Mouse (Mus musculus): ENCODE measurements around the gene Gm20517.
"Not testable (repeated sequence)": the region's sequence is repeated elsewhere in the genome, so short reads cannot be mapped to it uniquely, and the experiment has no call there.

Gene Gm20517

GRCm38 (mm10) chr17:47625088-47625487 lies 13.7 kb downstream of the Gm20517 start:
- in situ Hi-C loops (cut with MboI; ENCODE audit: low sequenced_read_pairs): no loop called here

DNA sequence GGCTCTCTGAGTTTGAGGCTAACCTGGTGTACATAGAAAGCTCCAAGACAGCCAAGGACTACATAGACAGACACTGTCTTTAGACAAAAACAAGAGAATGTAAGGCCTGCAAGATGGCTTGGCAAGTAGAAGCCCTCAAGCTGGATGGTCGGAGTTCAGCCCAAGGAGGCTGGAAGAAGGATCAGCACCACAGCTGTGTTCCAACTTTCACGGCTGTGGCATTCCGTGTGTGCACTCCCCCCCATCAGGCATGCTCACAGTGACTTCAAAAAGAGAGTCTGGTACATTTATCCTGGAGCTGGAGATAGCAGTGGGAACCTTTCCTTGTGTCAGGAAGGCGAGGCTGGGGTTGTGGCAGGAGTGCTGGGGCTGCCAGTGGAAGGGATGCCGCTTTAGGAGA lies 14.6 kb downstream of the Gm20517 start:
- in situ Hi-C loops (cut with MboI; ENCODE audit: low sequenced_read_pairs): no loop called here

- in situ Hi-C loops (cut with MboI; ENCODE audit: low sequenced_read_pairs): no loop called here
Measured at GRCm38 (mm10) chr17:47627791-47628190, 16.4 kb downstream of the Gm20517 start.

- in situ Hi-C loops (cut with MboI; ENCODE audit: low sequenced_read_pairs): no loop called here
Measured at GRCm38 (mm10) chr17:47628851-47629676, 17.7 kb downstream of the Gm20517 start.

- in situ Hi-C loops (cut with MboI; ENCODE audit: low sequenced_read_pairs): no loop called here
Measured at GRCm38 (mm10) chr17:47629717-47630677, 18.6 kb downstream of the Gm20517 start.

GRCm38 (mm10) chr17:47630678-47631065 lies 19.3 kb downstream of the Gm20517 start, which contains the start of gene Usp49:
Gene Usp49 (plus strand): TSS chr17:47630690.
- in situ Hi-C loops (cut with MboI; ENCODE audit: low sequenced_read_pairs): no loop called here

DNA sequence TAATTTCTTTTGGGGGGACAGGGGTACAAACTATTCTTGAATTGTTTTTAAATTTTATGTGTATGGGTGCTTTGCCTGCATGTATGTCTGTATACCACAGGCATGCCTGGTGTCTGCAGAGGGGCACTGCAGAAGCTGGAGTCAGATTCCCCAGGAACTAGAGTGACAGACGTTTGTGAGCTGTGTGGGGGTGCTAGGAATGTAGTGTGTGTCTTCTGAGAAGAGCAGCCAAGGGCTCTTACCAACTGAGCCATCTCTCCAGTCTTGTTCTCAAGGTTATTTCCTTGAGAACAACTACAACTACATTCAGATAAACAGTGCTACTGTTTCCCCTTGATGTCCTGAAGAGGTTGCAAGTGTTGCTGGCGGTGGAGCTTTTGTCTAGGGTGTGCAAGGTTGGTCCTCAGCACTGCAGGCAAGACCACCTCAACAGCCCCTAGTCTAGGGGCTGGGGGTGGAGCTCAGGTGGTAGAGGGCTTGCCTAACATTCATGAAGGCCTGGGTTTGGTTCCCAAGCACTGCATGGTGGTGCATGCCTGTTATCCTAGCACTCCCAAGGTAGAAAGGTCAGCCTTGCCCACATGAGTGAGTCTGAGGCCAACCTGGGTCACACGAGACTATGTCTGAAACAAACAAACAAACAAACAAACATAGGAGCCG lies 20.9 kb downstream of the Gm20517 start:
- in situ Hi-C loops (cut with MboI; ENCODE audit: low sequenced_read_pairs): no loop called here

- in situ Hi-C loops (cut with MboI; ENCODE audit: low sequenced_read_pairs): no loop called here
Measured at GRCm38 (mm10) chr17:47633999-47634770, 22.8 kb downstream of the Gm20517 start.

- in situ Hi-C loops (cut with MboI; ENCODE audit: low sequenced_read_pairs): no loop called here
Measured at GRCm38 (mm10) chr17:47642992-47643391, 31.6 kb downstream of the Gm20517 start.

DNA sequence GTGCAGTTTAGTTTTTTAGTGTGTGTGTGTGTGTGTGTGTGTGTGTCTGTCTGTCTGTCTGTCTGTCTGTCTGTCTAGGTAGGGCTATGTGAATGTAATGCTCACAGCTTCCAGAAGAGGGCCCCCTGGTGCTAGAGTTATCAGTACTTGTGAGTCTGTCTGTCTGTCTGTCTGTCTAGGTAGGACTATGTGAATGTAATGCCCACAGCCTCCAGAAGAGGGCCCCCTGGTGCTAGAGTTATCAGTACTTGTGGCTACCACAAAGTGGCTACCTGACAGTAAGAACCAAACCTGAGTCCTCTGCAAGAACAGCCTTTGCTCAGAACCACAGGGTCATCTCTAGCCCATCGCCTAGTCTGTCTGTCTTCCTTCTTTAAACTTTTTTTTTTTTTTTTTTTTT lies 35.3 kb downstream of the Gm20517 start:
- in situ Hi-C loops (cut with MboI; ENCODE audit: low sequenced_read_pairs): no loop called here

- in situ Hi-C loops (cut with MboI; ENCODE audit: low sequenced_read_pairs): no loop called here
Measured at GRCm38 (mm10) chr17:47648966-47649365, 37.6 kb downstream of the Gm20517 start.

DNA sequence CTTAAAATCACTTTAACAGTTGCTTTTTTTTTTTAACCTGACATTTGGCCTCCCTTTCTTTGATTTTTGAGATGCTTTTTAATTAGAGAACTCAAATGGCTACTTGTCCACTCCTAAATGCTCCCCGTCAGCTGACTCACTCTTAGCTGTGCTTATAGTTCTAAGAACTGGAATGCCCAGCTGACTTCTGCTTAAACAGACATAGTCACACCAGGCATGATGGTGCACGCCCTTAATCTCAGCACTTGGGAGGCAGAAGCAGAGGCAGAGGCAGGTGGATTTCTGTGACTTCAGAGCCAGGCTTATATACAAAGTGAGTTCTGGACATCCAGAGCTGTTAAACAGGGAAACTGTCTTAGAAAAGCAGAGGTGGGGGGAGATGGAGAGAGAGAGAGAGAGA lies 40.6 kb downstream of the Gm20517 start:
- in situ Hi-C loops (cut with MboI; ENCODE audit: low sequenced_read_pairs): no loop called here

DNA sequence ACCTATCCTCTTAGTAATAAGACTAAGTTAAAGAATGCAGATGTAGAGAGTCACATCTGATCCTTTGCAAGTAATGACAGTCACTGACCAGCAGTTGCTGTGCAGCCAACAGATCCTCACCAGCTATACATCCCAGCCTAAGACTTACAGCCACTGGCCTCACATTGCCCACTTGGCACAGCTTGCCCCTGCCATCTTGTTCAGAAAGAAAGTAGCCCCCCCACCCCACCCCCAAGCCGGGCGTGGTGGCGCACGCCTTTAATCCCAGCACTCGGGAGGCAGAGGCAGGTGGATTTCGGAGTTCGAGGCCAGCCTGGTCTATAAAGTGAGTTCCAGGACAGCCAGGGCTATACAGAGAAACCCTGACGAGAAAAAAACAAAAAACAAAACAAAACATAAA lies 43.0 kb downstream of the Gm20517 start:
- in situ Hi-C loops (cut with MboI; ENCODE audit: low sequenced_read_pairs): not testable (repeated sequence)

DNA sequence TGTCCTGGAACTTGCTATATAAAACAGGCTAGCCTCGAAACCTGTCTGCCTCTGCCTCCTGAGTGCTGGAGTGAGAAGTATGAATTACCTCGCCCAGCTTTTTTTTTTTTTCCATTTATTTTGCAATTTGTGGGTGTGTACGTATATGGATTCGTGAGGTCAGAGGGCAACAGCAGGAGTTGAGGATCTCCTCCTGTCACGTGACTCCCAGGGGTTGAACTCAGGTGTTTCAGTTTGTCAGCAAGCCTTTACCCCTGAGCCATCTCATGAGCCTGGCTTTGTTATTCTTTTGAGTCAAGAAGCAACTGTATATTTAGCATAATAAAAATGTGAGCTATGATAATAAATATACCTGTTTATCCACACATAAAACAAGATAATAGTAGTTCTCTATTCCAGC lies 44.3 kb downstream of the Gm20517 start:
- in situ Hi-C loops (cut with MboI; ENCODE audit: low sequenced_read_pairs): no loop called here

- in situ Hi-C loops (cut with MboI; ENCODE audit: low sequenced_read_pairs): no loop called here
Measured at GRCm38 (mm10) chr17:47657901-47658300, 46.5 kb downstream of the Gm20517 start.

- in situ Hi-C loops (cut with MboI; ENCODE audit: low sequenced_read_pairs): no loop called here
Measured at GRCm38 (mm10) chr17:47658741-47659243, 47.4 kb downstream of the Gm20517 start.

DNA sequence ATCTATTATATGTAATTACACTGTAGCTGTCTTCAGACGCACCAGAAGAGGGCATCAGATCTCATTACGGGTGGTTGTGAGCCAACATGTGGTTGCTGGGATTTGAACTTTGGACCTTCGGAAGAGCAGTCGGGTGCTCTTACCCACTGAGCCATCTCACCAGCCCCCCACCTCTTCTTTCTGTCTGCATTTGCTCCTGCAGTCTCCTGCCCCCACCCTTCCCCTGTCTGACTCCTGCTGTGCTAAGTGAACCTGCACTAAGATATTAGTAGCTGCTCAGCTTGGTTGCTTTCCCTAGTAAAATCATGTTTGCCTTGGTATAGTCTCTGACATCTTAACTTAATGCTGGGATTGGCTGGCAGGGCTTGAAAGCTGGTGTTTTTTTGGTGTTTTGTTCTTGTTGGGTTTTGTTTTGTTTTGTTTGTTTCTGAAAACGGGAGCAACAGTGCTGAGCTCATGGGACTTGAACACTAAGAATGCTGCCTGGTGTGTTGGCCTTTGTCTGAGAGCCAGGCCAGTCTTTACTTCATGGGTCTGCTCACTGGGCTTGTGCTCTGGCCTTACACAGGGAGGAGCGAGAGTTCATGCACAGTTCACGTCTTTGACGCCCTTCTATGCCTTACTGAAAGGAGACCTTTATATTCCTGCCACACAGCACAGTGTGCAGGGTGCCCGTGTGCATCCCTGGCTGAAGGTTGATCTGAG lies 51.8 kb downstream of the Gm20517 start:
- in situ Hi-C loops (cut with MboI; ENCODE audit: low sequenced_read_pairs): no loop called here

DNA sequence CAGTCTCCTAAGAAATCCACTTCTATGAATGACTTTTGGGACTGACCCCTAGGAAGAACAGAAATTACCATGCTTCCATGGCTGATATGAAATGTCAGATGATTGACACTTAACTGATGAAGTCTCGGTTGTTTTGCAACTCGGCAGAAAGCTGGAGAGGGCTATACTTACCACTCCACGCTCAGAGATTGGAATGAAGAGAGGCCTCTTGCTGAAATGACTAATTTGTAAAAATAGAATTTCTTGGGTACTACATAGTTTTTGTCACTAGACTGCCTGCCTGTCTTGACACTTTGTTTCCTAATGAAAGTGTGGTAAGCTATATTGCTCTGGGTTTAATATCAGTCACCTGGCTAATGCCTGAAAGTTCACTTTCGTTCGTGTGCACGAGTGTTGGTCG lies 53.1 kb downstream of the Gm20517 start:
- in situ Hi-C loops (cut with MboI; ENCODE audit: low sequenced_read_pairs): no loop called here

DNA sequence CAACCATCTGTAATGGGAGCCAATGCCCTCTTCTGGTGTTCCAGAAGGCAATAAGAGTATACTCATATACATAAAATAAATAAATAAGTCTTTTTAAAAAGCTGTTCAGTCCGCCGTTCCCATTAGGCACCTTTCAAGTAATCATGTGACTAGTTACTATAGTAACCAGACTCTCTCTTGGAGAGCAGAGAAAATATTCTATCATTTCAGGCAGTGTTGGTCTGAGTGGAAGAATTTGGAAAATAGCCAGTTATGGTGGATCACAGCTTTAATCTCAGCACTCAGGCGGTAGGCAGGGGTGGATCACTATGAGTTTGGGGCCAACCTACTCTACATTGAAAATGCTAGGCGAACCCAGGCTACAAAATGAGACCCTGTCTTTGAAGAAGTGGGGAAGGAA lies 57.8 kb downstream of the Gm20517 start:
- in situ Hi-C loops (cut with MboI; ENCODE audit: low sequenced_read_pairs): no loop called here

- in situ Hi-C loops (cut with MboI; ENCODE audit: low sequenced_read_pairs): no loop called here
Measured at GRCm38 (mm10) chr17:47671988-47672310, 60.6 kb downstream of the Gm20517 start.

Measured in CH12F3 (cell line).